In the genomic region with DNA sequence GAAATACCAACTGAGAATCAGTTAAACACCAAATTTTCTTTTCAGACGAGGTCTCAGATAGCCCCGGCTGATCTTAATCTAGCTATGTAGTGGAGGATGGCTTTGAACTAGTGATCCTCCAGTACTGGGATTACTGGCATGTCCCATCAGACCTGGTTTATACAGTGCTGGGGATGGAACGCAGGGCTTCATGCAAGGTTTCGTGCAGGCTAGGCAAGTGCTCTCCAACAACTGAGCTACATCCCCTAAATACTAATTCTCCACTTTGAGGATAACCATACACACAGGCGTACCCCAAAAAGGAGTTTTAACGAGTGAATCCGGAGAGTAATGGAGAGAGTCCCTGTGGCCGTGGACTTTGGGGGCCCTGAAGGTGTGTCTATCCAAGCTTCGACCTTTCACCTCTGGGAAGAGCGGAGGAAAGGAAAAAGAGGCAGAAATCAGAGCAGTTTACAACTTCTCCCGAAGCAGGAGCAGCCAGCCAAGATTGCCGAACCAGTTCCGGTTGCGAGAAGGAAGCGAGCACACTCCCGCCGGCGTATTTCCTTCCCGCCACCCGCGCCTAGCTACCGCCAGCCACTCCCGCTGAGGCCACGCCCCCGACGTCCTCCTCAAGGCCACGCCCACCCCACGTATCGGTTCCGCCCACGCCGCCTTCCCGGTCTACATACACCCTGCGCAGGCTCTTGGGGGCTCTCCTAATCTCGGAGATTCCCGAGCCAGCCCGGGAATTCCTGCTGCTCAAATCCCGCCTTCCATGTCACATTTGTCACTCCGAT, we compare ENCODE assay signal across 7 mouse cellular contexts. TPM values are rescaled to one million over a fixed set of nuclear protein-coding genes. Genes with fewer than 3 reads are reported as not detected.
DNase-seq lines count a peak whose midpoint lies in the region; ATAC-seq lines count a peak whose summit lies in the region.

No protein-coding gene starts in this region.

- H3K36me3 ChIP-seq in intestine, embryonic 15.5 days = no peaks in the 10 kb centered on the region
- peaks cover 20% of the 10 kb centered on the region for H3K36me3 ChIP-seq in midbrain, embryonic 10.5 days

- no peaks in the 10 kb centered on the region for H3K27me3 ChIP-seq in intestine, embryonic 15.5 days (replicated peaks)
- H3K27me3 ChIP-seq in midbrain, embryonic 10.5 days (ENCODE audit: low read depth, poor library complexity, severe bottlenecking) = peaks cover 8% of the 10 kb centered on the region; the same call in 1 of the 2 replicates

- intact Hi-C loops in left cerebral cortex, postnatal 25 days (cut with DNase I) = loop anchor here (2.0 kb wide), 1 partner anchor 42 kb away; a partner anchor contains a TSS

- H3K9ac ChIP-seq in intestine, embryonic 15.5 days = peak overlapping the region; percentile 46

- DNase-seq in adrenal gland, adult 18-20 months (ENCODE audit: low spot score in 2 of 2) = peak; percentile 96 to 98
- DNase-seq in embryo, embryonic 11 days = peak; percentile 100
- DNase-seq in gastrocnemius, postnatal 25 days = peak; percentile 97
- DNase-seq in left cerebral cortex, postnatal 25 days (ENCODE audit: low spot score in 2 of 2) = peak; percentile 96 to 98
- DNase-seq in midbrain, embryonic 10.5 days (ENCODE audit: low spot score) = peak; percentile 99
- DNase-seq in right cerebral cortex, postnatal 4 days = peak; percentile 99

- H3K4me3 ChIP-seq in intestine, embryonic 15.5 days (replicated peaks) = peak overlapping the region; percentile 42
- peak overlapping the region; percentile 69 for H3K4me3 ChIP-seq in midbrain, embryonic 10.5 days

- peak overlapping the region; percentile 83 for H3K27ac ChIP-seq in intestine, embryonic 15.5 days
- H3K27ac ChIP-seq in midbrain, embryonic 10.5 days (replicated peaks) = peak overlapping the region; percentile 87

- H3K4me1 ChIP-seq in intestine, embryonic 15.5 days (replicated peaks) = peaks cover 28% of the 10 kb centered on the region
- H3K4me1 ChIP-seq in midbrain, embryonic 10.5 days = peaks cover 32% of the 10 kb centered on the region

- no peaks in the 10 kb centered on the region for H3K9me3 ChIP-seq in intestine, embryonic 15.5 days
- no peaks in the 10 kb centered on the region for H3K9me3 ChIP-seq in midbrain, embryonic 10.5 days (replicated peaks)

- peak overlapping the region; percentile 59 for H3K4me2 ChIP-seq in intestine, embryonic 15.5 days (replicated peaks)

- WGBS in intestine, embryonic 15.5 days = 4% methylated on average over 39 of the region's 39 CpGs
- WGBS in midbrain, embryonic 10.5 days = 6% methylated on average over 39 of the region's 39 CpGs

- peak; percentile 96 for ATAC-seq in intestine, embryonic 15.5 days

RNA-seq across cellular contexts. Expression of a gene that starts 0.6 kb away (rescaled TPM):
- 1 to 10 TPM; 8.8 to 9.3 TPM for total RNA-seq in adrenal gland, adult 18-20 months (2021)
- 1 to 10 TPM; 5.8 to 6.0 TPM for total RNA-seq in gastrocnemius, postnatal 25 days (2021)
- 43.8 and 44.8 TPM in 2 replicates for polyA plus RNA-seq in intestine, embryonic 15.5 days (2015; fragmentation: Nextera tagmentation; extraction: Ambion mirVana)
- total RNA-seq in left cerebral cortex, postnatal 25 days (2021) = 10 to 100 TPM; 29.4 to 31.9 TPM
- 52.5 and 63.4 TPM in 2 replicates for polyA plus RNA-seq in midbrain, embryonic 10.5 days (2016; fragmentation: Nextera tagmentation; extraction: Ambion mirVana)

RNA-seq across cellular contexts. Expression of a gene that starts 42.8 kb away (rescaled TPM):
- total RNA-seq in adrenal gland, adult 18-20 months (2021) = 10 to 100 TPM; 30.2 to 36.4 TPM
- total RNA-seq in gastrocnemius, postnatal 25 days (2021) = 10 to 100 TPM; 25.0 to 27.9 TPM
- polyA plus RNA-seq in intestine, embryonic 15.5 days (2015; fragmentation: Nextera tagmentation; extraction: Ambion mirVana) = 13.0 and 13.6 TPM in 2 replicates
- 10 to 100 TPM; 57.1 to 57.6 TPM for total RNA-seq in left cerebral cortex, postnatal 25 days (2021)
- polyA plus RNA-seq in midbrain, embryonic 10.5 days (2016; fragmentation: Nextera tagmentation; extraction: Ambion mirVana) = 5.9 and 7.0 TPM in 2 replicates

Comparison
In these comparisons a context has a peak if more than half of its experiments do, and no peak if none do; other contexts are left out.
1. Peak in every context shown above with its lines: DNase-seq, ATAC-seq, H3K4me3 ChIP-seq and H3K27ac ChIP-seq.